Mouse (Mus musculus) midbrain, embryonic 10.5 days (tissue): ENCODE data around the gene Cul9. TPM values are rescaled to one million over a fixed set of nuclear protein-coding genes. Genes with fewer than 3 reads are reported as not detected.
A peak's percentile ranks its signal among the peaks of the same experiment; 100 is the strongest.

Experiments used
- DNase-seq: peaks from one replicate; pipeline ENCODE4 v3.0.0-alpha.2; 2017; ENCODE audit warnings: low spot score
- H3K27ac ChIP-seq: fragments of 300-500 bp; sonication (generic); replicated peaks from 2 replicates; pipeline ENCODE4 v1.5.1; 2016; ENCODE audit warnings: mild to moderate bottlenecking
- H3K27me3 ChIP-seq: fragments of 300-500 bp; sonication (generic); 2 replicates; pipeline ENCODE4 v1.6.1; 2016; ENCODE audit warnings: low read depth, mild to moderate bottlenecking; ENCODE audit not compliant: poor library complexity, severe bottlenecking
- H3K36me3 ChIP-seq: fragments of 300-500 bp; sonication (generic); 2 replicates; pipeline ENCODE4 v1.6.1; 2016; ENCODE audit warnings: mild to moderate bottlenecking, moderate library complexity
- H3K4me1 ChIP-seq: fragments of 300-500 bp; sonication (generic); 2 replicates; pipeline ENCODE4 v1.6.1; 2016
- H3K4me3 ChIP-seq: fragments of 300-500 bp; sonication (generic); 2 replicates; pipeline ENCODE4 v1.5.1; 2016; ENCODE audit warnings: mild to moderate bottlenecking, moderate library complexity
- H3K9me3 ChIP-seq: fragments of 300-500 bp; sonication (generic); replicated peaks from 2 replicates; pipeline ENCODE4 v1.6.1; 2016; ENCODE audit warnings: mild to moderate bottlenecking
- WGBS: fragments of 180-500 bp; shearing (Covaris S2); methylation state at CpG from one replicate; pipeline ENCODE4 v1.1.7; 2016; 5-methylcytosine and 5-hydroxymethylcytosine counted together
- polyA plus RNA-seq: library from polyadenylated mRNA; unstranded; fragments of >200 nt; fragmentation: Nextera tagmentation; extraction: Ambion mirVana; gene quantifications from 2 replicates; pipeline ENCODE4 v1.2.1, GENCODE M21; 2016

Cul9 gene
- polyA plus RNA-seq, 1 experiment from 2014 or later = 4.4 TPM

DNA sequence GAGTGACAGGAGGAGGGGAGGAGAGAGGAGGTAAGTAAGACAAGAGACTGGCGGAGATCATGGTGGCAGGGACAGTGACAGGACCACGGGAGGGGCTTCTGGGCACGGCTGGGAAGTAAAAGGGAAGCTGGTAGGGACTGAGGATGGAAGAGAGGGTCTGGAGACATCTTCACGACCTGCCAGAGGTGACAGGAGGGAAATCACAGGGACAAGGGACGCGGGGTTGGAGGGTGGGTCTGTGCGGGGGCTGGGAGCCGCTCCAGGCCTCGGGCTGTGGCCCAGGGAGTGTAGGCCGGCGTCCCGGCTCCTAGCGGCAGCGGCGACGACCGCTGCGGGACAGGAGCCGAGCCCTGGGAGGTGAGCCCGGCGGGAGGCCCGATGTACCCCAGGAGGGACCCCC lies 59.2 kb downstream of the Cul9 start:
- 2% methylated on average over 20 of the region's 22 CpGs for WGBS

DNA sequence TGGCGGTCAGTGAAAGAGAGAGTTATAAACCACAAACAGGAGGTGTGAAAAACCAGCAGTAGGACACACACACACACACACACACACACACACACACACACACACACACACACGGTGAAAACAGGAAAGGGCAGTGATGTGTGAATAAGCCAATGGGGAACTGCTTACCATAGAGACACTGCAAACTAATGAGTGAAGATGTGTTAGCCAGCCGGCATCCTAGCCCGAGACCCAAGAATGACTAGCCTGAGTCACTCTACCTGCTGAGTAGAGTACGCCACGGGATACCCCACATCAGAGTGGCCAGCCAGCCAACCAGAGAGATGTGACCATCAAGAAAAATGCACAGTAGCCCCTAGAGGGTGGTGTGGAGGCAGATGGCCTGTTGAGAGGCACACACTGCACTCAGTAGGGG lies 61.7 kb downstream of the Cul9 start:
- 13% methylated on average over 6 of the region's 6 CpGs for WGBS
- peak; percentile 27 for DNase-seq
- peaks cover 41% of the 10 kb centered on the region for H3K4me1 ChIP-seq
- peak overlapping the region; percentile 60 for H3K4me3 ChIP-seq
- peaks cover 67% of the 10 kb centered on the region for H3K27me3 ChIP-seq
- peaks cover 10% of the 10 kb centered on the region for H3K36me3 ChIP-seq
- H3K27ac ChIP-seq = peak overlapping the region; percentile 78
- no peaks in the 10 kb centered on the region for H3K9me3 ChIP-seq

More for the DNA sequence above, 59.2 kb downstream of the Cul9 start:
- H3K9me3 ChIP-seq = no peaks in the 10 kb centered on the region
- H3K4me3 ChIP-seq = peak overlapping the region; percentile 83
- DNase-seq = peak; percentile 35
- H3K4me1 ChIP-seq = peaks cover 41% of the 10 kb centered on the region
- peaks cover 74% of the 10 kb centered on the region for H3K27me3 ChIP-seq
- H3K36me3 ChIP-seq = no peaks in the 10 kb centered on the region
- peak overlapping the region; percentile 83 for H3K27ac ChIP-seq

DNA sequence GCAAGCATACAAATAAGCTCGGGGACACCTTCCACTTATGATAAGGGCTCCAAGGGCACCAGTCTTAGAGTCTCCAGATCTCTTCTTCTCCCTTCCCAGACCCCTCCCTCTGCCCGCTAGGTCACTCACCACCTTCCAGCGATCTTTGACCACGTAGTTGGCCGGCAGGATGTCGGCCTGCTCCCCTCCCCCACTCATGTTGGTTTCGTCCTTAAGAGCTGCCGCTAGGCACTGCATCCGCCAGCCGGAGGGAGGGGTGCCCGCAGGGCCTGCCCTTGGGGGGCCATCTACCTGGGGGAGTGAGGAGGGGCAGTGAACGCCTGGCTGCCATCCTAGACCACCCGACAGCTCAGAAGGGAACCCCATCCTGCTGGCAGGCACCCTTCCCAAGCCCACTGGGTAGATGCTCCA lies 62.2 kb downstream of the Cul9 start:
- Histone ChIP-seq H3K27me3 (peaks cover 63% of the 10 kb centered on the region), H3K27ac (peak overlapping the region; percentile 78), H3K4me1 (peaks cover 41% of the 10 kb centered on the region), H3K4me3 (peak overlapping the region; percentile 60), H3K9me3 (no peaks in the 10 kb centered on the region), H3K36me3 (peaks cover 13% of the 10 kb centered on the region)
- 5% methylated on average over 13 of the region's 13 CpGs for WGBS
- DNase-seq = peak; percentile 32

DNA sequence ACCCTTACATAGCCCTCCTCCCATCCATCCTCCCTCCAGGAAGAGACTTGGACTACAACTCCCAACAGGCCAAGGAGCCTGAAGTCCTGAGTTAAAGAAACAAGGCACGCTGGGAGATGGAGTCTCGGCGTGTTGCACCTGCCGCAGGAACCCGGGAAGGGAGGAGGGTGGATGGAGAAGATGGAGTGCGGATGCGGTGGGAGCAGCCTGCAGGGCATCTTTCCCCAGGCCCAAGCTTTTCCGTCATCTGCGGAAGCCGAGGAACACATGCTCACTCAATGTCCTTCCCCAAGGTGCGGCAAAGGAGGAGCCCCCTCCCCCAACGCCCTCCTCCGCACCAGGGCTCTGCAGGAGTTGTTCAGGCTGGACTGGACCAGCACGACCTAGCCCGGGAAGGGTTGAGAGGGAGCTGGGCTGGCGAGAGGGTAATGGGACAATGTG lies 62.6 kb downstream of the Cul9 start:
- Histone ChIP-seq H3K4me1 (peaks cover 41% of the 10 kb centered on the region), H3K9me3 (no peaks in the 10 kb centered on the region), H3K36me3 (peaks cover 17% of the 10 kb centered on the region), H3K27me3 (peaks cover 58% of the 10 kb centered on the region), H3K4me3 (peak overlapping the region; percentile 60), H3K27ac (peak overlapping the region; percentile 78)
- DNase-seq = peak; percentile 63
- WGBS = under 1% methylated on average over 16 of the region's 16 CpGs

- Histone ChIP-seq H3K4me1 (peaks cover 11% of the 10 kb centered on the region), H3K27ac (no peak overlapping the region), H3K27me3 (no peaks in the 10 kb centered on the region), H3K9me3 (no peaks in the 10 kb centered on the region), H3K4me3 (no peak overlapping the region), H3K36me3 (peaks cover 70% of the 10 kb centered on the region)
- DNase-seq = no peak
- WGBS = 83% methylated on average over 15 of the region's 15 CpGs
Measured at GRCm38 (mm10) chr17:46477286-46477685, 68.9 kb downstream of the Cul9 start.

DNA sequence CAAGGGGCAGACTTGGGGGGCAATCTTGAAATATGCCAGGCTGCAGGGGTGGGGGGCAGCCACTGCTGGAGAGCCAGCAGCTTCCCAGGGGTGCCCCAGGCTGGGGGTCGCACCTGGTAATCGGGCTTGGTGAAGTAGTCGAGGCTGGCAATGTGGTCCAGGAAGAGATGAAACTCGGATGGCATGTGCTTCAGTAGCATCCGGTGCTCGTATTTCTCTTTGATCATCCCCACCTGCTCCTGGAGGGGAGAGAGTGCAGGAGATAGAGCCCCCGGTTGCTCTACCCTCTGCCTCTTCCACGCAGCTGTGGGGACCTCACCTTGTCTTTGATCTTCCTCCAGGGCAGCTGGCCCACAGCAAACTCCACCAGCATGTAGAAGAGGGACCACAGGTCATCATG lies 69.6 kb downstream of the Cul9 start:
- no peak overlapping the region for H3K27ac ChIP-seq
- H3K9me3 ChIP-seq = no peaks in the 10 kb centered on the region
- peaks cover 11% of the 10 kb centered on the region for H3K4me1 ChIP-seq
- no peaks in the 10 kb centered on the region for H3K27me3 ChIP-seq
- peaks cover 74% of the 10 kb centered on the region for H3K36me3 ChIP-seq
- H3K4me3 ChIP-seq = no peak overlapping the region
- WGBS = 87% methylated on average over 8 of the region's 8 CpGs
- no peak for DNase-seq

DNA sequence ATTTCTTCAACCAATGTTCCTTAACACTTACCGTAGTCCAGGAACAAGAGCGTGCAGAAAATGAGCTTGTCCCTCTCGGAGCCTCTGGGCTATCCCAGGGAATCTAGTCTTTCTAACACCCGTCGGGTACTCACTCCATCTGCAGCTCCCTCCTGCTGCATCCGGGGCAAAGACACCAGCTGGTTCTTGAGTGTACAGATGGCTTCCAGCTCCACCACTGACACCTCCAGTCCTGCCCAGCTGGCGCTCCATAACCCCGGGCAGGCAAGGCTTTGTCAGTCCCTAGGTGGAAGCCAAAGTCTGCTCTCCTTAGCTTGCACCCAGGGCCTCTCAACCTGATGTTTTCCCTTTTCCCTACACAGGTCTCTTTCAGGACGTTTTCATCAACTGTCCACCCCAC lies 78.4 kb downstream of the Cul9 start:
- 84% methylated on average over 9 of the region's 9 CpGs for WGBS
- no peak overlapping the region for H3K27ac ChIP-seq
- H3K27me3 ChIP-seq = peaks cover 2% of the 10 kb centered on the region; the same call in 1 of the 2 replicates
- H3K4me3 ChIP-seq = no peak overlapping the region
- H3K4me1 ChIP-seq = peaks cover 4% of the 10 kb centered on the region; the same call in 1 of the 2 replicates
- peaks cover 57% of the 10 kb centered on the region for H3K36me3 ChIP-seq
- no peak for DNase-seq
- no peaks in the 10 kb centered on the region for H3K9me3 ChIP-seq

- H3K27me3 ChIP-seq = peaks cover 56% of the 10 kb centered on the region
- peaks cover 22% of the 10 kb centered on the region for H3K4me1 ChIP-seq
- WGBS = 79% methylated on average over 5 of the region's 5 CpGs
- H3K9me3 ChIP-seq = no peaks in the 10 kb centered on the region
- H3K36me3 ChIP-seq = peaks cover 18% of the 10 kb centered on the region
- no peak for DNase-seq
- no peak overlapping the region for H3K27ac ChIP-seq
- H3K4me3 ChIP-seq = no peak overlapping the region
Measured at GRCm38 (mm10) chr17:46462226-46462625, 84.0 kb downstream of the Cul9 start.

DNA sequence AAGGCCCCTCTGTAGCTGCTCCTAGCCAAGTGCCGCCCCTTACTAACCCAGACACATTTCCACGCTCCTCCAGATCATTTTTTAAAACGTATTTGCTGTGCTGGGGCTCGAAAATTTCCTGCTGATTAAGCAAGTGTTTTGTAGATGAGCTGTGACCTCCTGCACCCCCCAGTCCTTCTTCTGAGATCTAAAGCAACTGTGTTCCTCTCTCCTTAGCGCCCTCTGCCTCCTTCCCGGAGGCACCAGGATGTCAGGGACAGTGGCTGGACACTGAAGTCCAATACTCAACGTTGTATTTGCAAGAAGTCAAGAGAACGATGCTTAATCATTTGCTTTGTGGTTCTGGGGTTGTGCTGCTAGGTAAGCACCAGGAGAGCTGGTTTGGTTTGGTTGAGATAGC lies 84.8 kb downstream of the Cul9 start:
- Histone ChIP-seq H3K4me3 (peak overlapping the region; percentile 47), H3K4me1 (peaks cover 23% of the 10 kb centered on the region), H3K27ac (no peak overlapping the region), H3K27me3 (peaks cover 65% of the 10 kb centered on the region), H3K9me3 (no peaks in the 10 kb centered on the region), H3K36me3 (peaks cover 9% of the 10 kb centered on the region)
- no peak for DNase-seq
- WGBS = 9% methylated on average over 8 of the region's 8 CpGs

DNA sequence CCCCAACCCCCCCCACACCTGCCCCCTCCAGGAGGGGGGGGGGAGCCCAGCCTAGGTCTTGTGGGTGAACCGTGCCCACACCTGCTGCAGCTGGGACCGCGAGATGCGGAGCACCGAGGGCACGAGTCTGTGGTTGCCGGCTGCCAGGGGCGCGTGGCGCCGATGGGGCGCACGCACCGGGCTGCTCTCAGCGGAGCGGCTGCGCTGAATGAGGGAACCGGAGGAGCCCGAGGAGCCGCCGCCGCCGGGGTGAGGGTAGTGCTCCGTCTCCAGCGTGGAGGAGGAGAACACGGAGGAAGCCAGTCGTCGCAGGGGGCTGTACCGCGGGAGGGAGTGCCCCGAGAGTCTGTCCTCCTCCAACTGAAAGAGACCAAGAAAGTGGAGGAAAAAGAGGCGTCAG lies 85.5 kb downstream of the Cul9 start:
- no peak overlapping the region for H3K27ac ChIP-seq
- peaks cover 30% of the 10 kb centered on the region for H3K4me1 ChIP-seq
- peak overlapping the region; percentile 47 for H3K4me3 ChIP-seq
- WGBS = 2% methylated on average over 32 of the region's 32 CpGs
- peaks cover 71% of the 10 kb centered on the region for H3K27me3 ChIP-seq
- H3K9me3 ChIP-seq = no peaks in the 10 kb centered on the region
- peaks cover 6% of the 10 kb centered on the region; the same call in 1 of the 2 replicates for H3K36me3 ChIP-seq
- no peak for DNase-seq

- H3K9me3 ChIP-seq = no peaks in the 10 kb centered on the region
- H3K27ac ChIP-seq = no peak overlapping the region
- WGBS = 66% methylated on average over 3 of the region's 3 CpGs
- no peak for DNase-seq
- 0 out of 2 replicates have a peak, but pooled peaks cover 6% of the 10 kb centered on the region for H3K36me3 ChIP-seq
- peaks cover 94% of the 10 kb centered on the region for H3K27me3 ChIP-seq
- H3K4me1 ChIP-seq = peaks cover 52% of the 10 kb centered on the region
- H3K4me3 ChIP-seq = no peak overlapping the region
Measured at GRCm38 (mm10) chr17:46458439-46458838, 87.7 kb downstream of the Cul9 start.

- Histone ChIP-seq H3K4me1 (peaks cover 59% of the 10 kb centered on the region), H3K27me3 (peaks cover 98% of the 10 kb centered on the region), H3K9me3 (no peaks in the 10 kb centered on the region), H3K4me3 (no peak overlapping the region), H3K36me3 (0 out of 2 replicates have a peak, but pooled peaks cover 6% of the 10 kb centered on the region), H3K27ac (no peak overlapping the region)
- whole genome bisulfite sequencing = 13% methylated on average over 10 of the region's 10 CpGs
- no peak for DNase-seq
Measured at GRCm38 (mm10) chr17:46457791-46458190, 88.4 kb downstream of the Cul9 start.

DNA sequence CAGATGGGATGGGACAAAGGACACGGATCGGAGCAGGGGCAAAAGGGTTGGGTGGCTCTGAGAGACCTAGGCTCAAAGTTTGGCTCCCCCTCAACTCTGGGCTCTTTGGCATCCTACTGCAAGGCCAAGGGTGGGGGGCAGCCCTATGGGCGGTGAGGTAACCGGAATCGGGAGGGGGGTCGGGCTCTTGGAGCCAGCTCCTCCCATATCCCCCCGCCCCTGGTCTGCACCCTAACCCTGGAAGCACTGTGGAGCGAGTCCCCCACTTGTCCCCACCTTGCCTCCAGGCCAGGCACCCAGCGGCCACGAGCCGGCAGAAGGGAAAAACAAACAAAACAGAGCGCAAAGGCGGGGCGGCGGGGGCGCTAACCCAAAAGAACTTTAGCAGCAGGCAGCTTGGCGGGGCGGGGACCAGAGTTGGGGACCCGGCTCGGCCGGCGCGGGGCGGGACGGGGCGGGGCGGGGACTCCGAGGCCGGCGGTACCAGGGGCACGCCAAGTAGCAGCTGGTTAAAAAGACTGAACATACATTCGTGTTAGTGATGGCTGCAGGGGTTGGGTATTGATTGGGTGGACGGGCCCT lies 91.0 kb downstream of the Cul9 start:
- Histone ChIP-seq H3K27ac (peak overlapping the region; percentile 81), H3K9me3 (no peaks in the 10 kb centered on the region), H3K4me3 (peak overlapping the region; percentile 58), H3K27me3 (peaks cover 86% of the 10 kb centered on the region), H3K4me1 (peaks cover 53% of the 10 kb centered on the region), H3K36me3 (0 out of 2 replicates have a peak, but pooled peaks cover 4% of the 10 kb centered on the region)
- DNase-seq = peak; percentile 65
- WGBS = 2% methylated on average over 33 of the region's 33 CpGs
